Mouse (Mus musculus): ENCODE measurements around the gene Olfr855. TPM values are rescaled to one million over a fixed set of nuclear protein-coding genes. Genes with fewer than 3 reads are reported as not detected.

Gene Olfr855
- not detected for total RNA-seq (2018; cell fraction: chromatin; rRNA removed)
- total RNA-seq (2018; cell fraction: cytosol; rRNA removed): not detected
- total RNA-seq (2018; cell fraction: nucleus; rRNA removed): not detected
- polyA plus RNA-seq (2018): not detected in 3 replicates

DNA sequence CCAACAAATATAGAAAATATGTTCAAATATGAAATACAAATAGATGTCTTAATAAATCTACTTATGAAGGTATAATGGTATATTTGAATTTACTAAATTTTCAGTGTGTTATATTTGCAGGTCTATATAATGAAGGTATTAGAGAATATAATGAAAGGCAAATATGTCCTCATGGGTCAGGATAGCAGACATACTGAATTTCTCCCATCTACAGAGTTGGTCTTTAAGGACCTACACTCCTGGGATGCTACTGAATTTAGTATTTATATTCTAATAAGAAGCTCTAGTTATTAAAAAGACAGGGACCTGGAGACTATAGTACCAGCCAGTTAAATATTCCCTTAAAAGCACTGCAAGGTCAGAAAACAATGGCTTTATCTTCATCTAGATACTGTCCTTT lies at the start of gene Olfr855:
Olfr855 (plus strand) TSS at position 301 of the 400 bp plus-strand sequence.
- H3K79me2 ChIP-seq (ENCODE audit: inconsistent target): no peaks in the 10 kb centered on the region

DNA sequence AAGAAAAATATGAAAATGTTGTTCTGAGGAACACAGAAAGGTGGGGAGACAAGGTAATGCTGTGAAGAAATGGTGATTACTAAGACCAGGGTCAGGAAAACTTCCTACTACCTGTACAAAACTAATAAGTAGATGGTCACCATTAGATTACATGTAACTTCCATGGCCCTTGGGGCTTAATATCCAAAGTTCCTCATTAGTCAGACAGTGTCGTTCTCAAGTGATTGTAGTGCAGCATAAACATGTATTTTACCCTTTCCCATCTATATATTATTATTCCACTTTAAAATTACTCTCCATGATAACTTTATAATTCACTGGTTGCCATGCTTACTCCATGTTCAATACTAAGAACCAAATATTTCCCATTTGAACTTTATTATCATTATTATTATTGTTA lies 41.4 kb upstream of the Olfr855 start, which contains the start of gene Olfr853:
Olfr853 (minus strand) TSS at position 101 of the 400 bp plus-strand sequence.
- H3K79me2 ChIP-seq (ENCODE audit: inconsistent target): no peaks in the 10 kb centered on the region
- WGBS (ENCODE audit: missing documents): 87% methylated on average over 1 of the region's 1 CpGs
- H3K4me3 ChIP-seq (ENCODE audit: inconsistent target): no peak within 1 kb of the TSS
- H3K36me3 ChIP-seq (ENCODE audit: inconsistent target): no peaks in the 10 kb centered on the region
- H3K27ac ChIP-seq: no peak within 1 kb of the TSS

More for the DNA sequence above, at the start of gene Olfr855:
- Histone ChIP-seq H3K36me3 (ENCODE audit: inconsistent target) (no peaks in the 10 kb centered on the region), H3K27ac (no peak within 1 kb of the TSS), H3K4me3 (ENCODE audit: inconsistent target) (no peak within 1 kb of the TSS)

DNA sequence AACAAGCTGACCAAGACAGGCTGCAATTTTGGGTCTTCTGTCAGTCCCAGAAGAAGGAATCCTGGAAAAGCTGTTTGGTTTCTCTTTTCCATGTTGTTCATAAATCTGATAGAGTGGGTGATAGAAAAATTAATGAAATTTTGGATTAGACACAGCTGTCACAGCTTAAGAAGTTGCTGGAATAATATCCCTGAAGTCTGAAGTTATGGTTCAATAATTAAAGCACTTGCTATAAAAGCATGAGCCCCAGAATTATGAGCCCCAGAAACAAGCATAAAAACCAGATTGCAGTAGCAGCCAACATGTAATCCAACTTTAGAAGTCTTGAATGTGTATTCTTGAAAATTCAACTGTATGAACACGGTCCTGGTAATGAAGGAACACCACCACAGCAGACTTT lies 15.1 kb upstream of the Olfr855 start, which contains the start of gene Olfr854:
Olfr854 (minus strand) TSS at position 101 of the 400 bp plus-strand sequence.
- H3K36me3 ChIP-seq (ENCODE audit: inconsistent target): no peaks in the 10 kb centered on the region
- no peak within 1 kb of the TSS for H3K27ac ChIP-seq
- H3K4me3 ChIP-seq (ENCODE audit: inconsistent target): no peak within 1 kb of the TSS
- whole genome bisulfite sequencing (ENCODE audit: missing documents): 73% methylated on average over 1 of the region's 1 CpGs
- H3K79me2 ChIP-seq (ENCODE audit: inconsistent target): no peaks in the 10 kb centered on the region

DNA sequence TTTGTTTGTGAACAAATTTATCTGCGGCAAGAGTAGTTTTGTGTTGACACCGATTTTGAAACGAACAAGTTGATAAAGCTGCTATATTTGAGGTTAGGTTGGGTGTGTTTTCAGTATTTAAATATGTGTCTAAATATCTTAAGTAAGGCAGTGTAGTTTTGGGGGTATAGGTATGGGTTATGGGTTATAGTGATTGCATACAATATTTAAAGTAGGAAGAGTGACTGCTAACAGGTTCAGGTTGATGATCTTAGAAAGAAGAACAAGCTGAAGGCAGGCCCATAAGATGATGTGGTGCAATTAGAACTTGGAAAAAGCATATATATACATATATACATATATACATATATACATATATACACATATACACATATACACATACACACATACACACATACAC lies 38.9 kb downstream of the Olfr855 start:
- H3K4me3 ChIP-seq (ENCODE audit: inconsistent target): no peak overlapping the region
- WGBS (ENCODE audit: missing documents): 96% methylated on average over 3 of the region's 3 CpGs
- no peak overlapping the region for H3K27ac ChIP-seq
- H3K36me3 ChIP-seq (ENCODE audit: inconsistent target): no peaks in the 10 kb centered on the region
- H3K79me2 ChIP-seq (ENCODE audit: inconsistent target): peaks cover 36% of the 10 kb centered on the region

DNA sequence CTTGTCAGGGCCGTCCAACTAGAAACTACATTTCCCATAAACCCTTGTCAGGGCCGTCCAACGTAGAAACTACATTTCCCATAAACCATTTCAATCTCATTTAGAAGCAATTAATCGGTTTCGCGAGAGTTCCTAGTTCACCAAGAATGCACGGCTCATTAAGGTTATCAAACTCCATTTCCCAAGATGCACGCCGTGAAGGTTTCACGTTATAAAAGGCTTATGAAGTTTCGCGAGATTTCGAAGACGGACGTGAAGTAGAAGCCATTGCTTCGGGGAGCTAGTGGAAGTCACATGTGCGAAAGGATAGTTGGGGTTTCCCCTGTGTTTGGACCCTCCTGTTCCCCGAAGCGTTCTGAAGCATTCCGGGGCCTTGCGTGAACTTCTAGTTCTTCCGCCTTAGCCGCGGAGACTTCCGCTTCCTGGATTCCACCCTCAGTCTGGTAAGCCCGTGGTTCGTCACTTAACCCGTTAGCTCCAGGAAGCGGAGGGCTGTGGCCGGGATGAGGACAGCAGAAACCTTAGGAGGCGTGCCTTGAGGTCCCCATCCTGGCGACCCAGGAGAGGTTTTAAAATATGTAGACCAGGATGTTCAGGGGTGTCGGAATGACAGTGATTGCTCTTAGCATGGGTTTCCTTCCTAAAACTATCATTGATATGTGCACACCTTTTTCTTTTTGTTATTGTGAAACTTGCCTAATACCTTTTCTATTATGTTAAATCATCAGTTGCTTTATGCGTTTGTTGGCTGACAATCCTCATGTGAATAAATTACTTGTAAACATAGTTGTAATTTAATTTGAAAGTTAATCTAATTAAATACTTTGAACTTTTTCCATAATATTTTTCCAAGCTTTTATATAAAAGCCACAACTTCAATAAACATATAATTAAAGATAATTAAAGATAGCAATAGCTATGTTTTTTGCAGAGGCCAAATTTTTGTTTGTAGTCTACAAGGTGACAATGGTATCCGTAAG lies 39.7 kb downstream of the Olfr855 start, which contains the start of gene Zfp317:
Zfp317 (plus strand) TSS at position 260 of the 980 bp plus-strand sequence.
- H3K36me3 ChIP-seq (ENCODE audit: inconsistent target): no peaks in the 10 kb centered on the region
- 3% methylated on average over 35 of the region's 35 CpGs for WGBS (ENCODE audit: missing documents)
- peak within 1 kb of the TSS; percentile 64 for H3K4me3 ChIP-seq (ENCODE audit: inconsistent target)
- peaks cover 42% of the 10 kb centered on the region for H3K79me2 ChIP-seq (ENCODE audit: inconsistent target)
- peak within 1 kb of the TSS; percentile 69 for H3K27ac ChIP-seq

DNA sequence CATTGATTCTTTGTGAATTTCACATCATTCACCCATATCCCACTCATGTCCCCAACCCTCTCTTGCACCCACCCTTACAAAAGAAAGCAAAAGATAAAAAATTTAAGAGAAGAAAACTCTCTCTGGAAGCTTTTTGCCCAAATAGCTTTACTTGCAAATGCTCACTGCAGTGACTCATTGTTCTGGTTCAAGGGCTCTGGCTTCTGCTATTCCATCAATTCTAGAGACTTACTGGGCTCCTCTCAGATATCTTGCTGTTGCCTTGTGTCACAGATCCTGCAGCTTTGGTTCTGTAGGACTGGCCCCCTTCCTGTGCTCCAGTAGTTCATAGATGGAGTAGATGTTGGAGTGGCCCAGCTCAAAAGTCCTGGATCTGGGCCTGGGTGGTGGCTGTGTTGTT lies 47.2 kb downstream of the Olfr855 start:
- peaks cover 12% of the 10 kb centered on the region; the same call in 1 of the 2 replicates for H3K36me3 ChIP-seq (ENCODE audit: inconsistent target)
- no peak overlapping the region for H3K4me3 ChIP-seq (ENCODE audit: inconsistent target)
- H3K79me2 ChIP-seq (ENCODE audit: inconsistent target): peaks cover 26% of the 10 kb centered on the region; the same call in 1 of the 2 replicates
- H3K27ac ChIP-seq: no peak overlapping the region

Other genes starting within 250 kb of the Olfr855 start
- gene Olfr845, start 246.2 kb upstream of the Olfr855 start, polyA plus RNA-seq (2018): not detected in 3 replicates
- not detected in 3 replicates for gene Olfr846, start 218.6 kb upstream of the Olfr855 start, polyA plus RNA-seq (2018)
- not detected in 3 replicates for gene Olfr847, start 203.9 kb upstream of the Olfr855 start, polyA plus RNA-seq (2018)
- gene Olfr849, start 142.4 kb upstream of the Olfr855 start, polyA plus RNA-seq (2018): not detected in 3 replicates
- gene Olfr850, start 104.4 kb upstream of the Olfr855 start, polyA plus RNA-seq (2018): not detected in 3 replicates
- gene Olfr851, start 89.3 kb upstream of the Olfr855 start, polyA plus RNA-seq (2018): not detected in 3 replicates
- gene Olfr853, start 41.5 kb upstream of the Olfr855 start, polyA plus RNA-seq (2018): not detected in 3 replicates
- gene Olfr854, start 15.2 kb upstream of the Olfr855 start, polyA plus RNA-seq (2018): not detected in 3 replicates
- 6.9 to 10.8 TPM (median 8.5 TPM) in 3 replicates for gene Zfp317, start 39.5 kb downstream of the Olfr855 start, polyA plus RNA-seq (2018)
- not detected in 3 replicates for gene Olfr857, start 126.8 kb downstream of the Olfr855 start, polyA plus RNA-seq (2018)
- not detected in 3 replicates for gene Olfr58, start 197.7 kb downstream of the Olfr855 start, polyA plus RNA-seq (2018)
- not detected in 3 replicates for gene Olfr859, start 222.3 kb downstream of the Olfr855 start, polyA plus RNA-seq (2018)

All from macrophage (primary cell).